Mouse (Mus musculus): ENCODE data around the gene Zic2.

Zic2 gene

GRCm38 (mm10) chr14:122513511-122514036, 38.3 kb downstream of the Zic2 start:
- DNase-seq: no peak

GRCm38 (mm10) chr14:122528475-122528874, 53.2 kb downstream of the Zic2 start:
- DNase-seq: no peak

Data from right cerebral cortex, postnatal 4 days (tissue).